Mouse (Mus musculus) right cerebral cortex, postnatal 4 days (tissue): ENCODE measurements around the gene Pspn.

Source experiments
- DNase-seq: peaks from one replicate; pipeline ENCODE4 v3.0.0-alpha.2; 2022

Pspn gene

DNA sequence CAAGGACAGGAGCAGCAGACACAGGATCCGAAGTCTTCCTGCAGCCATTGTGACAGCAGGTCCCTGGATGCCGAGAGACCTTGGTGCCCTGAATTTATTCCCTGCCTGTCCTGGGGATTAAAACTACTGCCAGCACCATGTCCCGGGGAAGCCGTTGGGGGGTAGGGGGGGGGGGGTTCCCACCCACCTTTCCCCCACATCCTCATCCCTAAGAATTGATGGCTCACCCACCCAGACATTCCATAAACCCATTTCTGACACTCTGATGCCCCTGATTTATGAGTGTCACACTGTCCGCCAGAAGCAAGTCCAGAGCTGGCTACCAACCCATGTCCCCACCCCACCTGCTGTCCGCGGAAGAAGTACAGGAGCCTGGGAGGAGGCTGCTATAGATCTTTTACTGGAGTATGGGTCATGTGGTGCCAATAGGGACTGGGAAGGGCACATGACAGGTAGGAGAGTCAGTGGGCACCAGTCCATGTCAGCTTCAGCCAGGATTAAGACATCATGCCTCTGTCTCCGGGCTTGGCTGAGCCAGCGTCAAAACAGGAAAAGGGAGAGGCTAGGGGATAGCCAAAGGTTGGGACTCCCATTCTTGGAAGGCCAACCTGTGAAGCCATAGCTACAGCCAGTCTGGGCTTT, at the start of gene Pspn:
Gene Pspn (minus strand): TSS at position 51 of the 642 bp plus-strand sequence.
- DNase-seq: no peak

DNA sequence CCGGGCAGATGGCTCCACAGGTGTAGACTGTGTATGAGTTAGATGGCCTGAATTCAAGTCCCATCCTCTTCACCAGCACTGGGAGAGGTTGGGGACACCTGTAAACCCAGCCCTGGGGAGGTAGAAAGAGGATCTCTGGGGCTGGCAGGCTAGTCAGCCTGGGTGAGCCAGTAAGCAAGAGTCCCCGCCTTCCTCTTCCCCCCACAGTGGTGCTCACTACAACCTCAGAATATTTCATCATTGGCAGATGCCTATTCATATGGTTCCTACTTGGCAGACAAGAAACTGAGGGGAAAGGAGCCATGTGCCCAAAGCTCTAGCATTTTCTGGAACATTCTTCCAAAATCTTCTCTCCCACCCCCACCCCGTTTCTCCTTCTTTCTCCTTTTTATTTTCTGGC, 49.0 kb upstream of the Pspn start:
- no peak for DNase-seq

DNA sequence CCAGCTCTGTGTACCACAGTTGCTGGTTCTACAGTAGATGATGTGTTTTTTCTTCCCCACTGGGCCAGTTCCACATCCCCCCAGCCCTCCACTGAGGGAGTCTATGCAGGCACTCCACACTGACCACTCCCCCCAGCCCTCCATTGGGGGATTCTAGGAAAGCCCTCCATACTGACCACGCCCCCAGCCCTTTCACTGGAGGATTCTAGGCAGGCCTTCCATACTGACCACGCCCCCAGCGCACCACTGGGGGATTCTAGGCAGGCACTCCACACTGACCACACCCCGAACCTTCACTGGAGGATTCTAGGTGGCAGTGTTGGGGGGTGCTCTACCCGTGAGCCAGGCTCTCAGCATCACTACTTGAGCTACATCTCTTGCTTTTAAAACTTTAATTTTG, 47.6 kb upstream of the Pspn start:
- no peak for DNase-seq

DNA sequence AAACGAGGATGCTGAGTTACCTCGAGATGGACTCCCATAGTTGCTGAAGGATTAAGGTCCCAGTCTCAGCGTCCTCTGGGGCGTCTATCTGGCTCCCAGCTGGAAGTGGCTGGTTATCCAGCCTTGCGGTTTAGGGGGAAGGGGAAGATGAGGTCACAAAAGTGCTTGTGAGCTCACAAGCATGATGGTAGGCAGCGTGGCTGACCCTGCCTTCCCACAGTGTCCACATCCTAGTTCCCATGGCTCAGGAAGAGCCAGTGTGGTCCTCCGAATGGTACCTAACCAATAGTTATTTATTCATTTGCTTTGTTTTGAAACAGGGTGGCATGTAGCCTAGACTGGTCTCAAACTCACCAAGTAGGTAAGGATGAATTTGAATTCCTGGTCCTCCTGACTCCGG, 41.7 kb upstream of the Pspn start, which contains the start of gene Slc25a41:
Gene Slc25a41 (minus strand): TSS at position 101 of the 400 bp plus-strand sequence.
- no peak for DNase-seq

DNA sequence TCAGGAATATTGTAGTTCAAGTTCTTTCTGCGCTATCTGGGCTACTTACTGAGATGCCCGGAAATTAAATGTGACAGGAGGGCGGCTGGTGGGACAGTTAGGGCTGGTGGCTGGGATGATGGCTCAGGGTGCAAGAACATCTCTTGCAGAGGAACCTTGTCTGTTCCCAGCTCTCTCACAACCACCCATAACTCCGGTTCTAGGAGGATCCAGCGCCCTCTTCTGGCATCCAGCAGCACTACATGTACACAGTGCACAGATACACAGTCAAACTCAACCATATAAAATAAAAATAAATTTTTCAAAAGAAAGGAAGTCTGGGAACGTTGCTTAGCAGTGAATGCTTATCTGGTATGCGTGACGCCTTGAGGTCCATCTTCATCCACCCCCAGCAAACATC, 39.2 kb upstream of the Pspn start:
- no peak for DNase-seq

DNA sequence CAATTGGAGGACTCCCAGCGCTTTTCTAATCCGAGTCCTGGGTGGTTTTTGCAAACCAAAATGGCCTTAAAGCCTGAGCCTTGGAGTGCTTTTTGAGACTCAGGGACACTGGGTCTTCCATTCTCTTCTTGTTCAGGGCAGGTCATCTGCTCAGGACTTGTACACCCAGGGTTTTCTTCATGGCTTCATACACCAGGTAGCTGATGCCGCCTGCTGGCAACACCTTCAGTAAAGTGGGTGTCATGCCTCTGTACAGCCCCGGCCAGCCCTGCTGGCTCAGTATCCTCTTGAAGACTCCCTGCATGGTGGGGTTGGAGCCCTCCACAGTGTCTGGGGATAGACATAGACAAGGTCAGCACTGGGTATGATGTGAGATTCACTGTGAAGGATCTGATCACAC, 33.0 kb upstream of the Pspn start:
- no peak for DNase-seq

DNA sequence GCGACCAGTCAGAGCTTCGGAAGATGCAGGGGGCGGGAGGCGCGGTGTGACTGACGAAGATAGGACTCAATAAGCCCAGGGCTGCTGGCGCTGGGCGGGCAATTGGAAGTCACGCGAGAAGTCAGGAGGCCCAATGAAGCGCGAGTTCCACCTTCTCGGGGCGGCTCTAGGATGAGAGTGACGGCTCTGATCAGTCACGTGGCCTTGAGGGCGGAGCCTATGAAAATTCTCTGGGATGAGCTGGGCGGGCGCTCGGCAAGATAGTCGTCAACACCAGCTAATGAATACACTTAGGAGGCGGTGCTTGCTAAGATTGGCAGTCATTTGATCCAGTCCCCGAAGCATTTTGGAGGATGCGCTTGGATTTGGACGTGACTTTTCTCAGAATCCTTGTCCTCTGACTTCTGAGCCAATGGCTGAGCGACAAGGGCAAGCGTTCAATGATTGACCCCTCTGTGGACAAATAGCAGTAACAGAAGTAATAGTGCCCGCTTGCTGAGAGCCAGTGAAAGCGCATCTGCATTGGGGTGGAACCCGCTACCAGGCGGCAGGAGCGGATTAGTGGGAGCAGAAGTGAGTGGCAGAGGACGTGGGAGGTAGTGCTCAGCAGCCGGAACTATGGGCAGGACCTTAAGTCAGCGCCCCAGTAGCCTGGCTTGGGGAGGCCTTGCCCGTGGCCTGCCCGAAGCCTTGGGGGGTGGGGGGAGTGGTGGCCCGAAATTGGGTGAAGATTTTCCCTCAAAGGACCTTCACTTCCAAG, 32.0 kb upstream of the Pspn start:
- DNase-seq: peak; percentile 95

DNA sequence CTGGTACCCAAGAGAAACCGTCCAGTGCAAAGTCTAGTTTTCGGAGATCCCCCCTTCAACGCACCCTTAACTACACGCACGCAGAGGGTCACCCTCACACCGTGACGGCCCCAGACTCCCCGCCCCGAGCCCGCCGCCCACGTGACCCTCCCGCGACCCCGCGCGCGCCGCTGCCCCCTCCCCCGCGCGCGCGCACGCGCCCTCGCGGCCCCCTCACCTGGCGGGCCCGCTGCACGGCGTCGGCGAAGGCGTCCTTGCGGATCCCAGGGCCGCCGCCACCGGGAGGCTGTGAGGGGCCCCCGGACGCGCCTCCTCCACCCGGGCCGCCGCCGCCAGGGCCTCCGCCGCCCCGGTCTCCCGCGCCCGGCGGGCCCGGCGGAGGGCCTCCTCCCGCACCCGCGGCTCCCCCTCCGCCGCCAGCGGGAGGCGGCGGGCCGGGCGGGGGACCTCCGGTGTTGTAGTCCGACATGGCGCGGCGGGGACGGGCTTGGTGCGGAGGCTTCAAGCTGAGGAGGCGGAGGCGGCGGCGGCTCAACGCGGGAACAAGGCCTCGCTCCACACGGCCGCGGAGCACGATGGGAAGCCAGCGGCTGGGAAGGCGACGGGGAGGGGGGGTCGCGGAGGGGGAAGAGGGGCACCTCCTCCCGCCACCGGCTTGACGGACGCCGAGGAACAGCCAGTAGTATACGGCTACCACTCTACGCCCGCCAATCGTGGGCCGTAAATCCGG, 31.3 kb upstream of the Pspn start, which contains the start of gene Khsrp:
Gene Khsrp (minus strand): TSS at position 592 of the 730 bp plus-strand sequence.
- peak; percentile 65 for DNase-seq

DNA sequence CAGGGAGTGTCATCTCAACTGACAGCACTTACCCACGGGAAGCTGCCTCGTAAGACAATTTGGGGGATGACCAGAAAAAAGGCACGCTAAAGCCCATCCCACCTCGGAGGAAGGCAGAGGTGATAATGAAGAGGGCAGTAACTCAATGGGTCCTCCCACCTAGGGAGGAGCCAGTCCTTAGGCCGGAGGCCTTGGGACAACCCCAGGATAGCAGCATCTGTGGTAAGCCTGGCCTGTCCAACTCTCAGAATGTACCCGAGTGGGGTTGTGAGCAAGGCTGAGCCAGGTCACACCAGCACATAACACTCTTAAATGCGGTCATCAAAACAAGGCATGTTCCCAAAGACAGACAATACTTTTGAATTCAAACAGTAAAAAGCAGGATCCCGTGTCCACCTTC, 29.9 kb upstream of the Pspn start:
- DNase-seq: no peak

DNA sequence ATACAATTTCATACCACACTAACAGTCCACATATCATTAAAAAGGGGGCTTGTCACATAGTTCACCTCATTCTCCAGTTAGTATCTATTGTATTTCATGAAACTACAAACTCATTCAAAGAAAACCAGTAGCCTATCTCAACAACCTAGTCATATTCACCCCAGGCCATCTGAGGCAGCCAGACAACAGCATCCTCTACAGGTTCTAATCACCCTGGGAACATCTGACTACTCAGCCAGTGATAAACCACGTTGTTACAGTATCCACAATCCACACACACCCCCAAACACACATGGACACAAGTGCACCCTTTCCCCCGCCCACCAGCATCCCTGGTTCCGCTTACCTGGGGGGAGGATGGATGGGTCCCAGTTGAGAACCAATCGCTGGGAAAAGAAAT, 27.7 kb upstream of the Pspn start:
- no peak for DNase-seq

DNA sequence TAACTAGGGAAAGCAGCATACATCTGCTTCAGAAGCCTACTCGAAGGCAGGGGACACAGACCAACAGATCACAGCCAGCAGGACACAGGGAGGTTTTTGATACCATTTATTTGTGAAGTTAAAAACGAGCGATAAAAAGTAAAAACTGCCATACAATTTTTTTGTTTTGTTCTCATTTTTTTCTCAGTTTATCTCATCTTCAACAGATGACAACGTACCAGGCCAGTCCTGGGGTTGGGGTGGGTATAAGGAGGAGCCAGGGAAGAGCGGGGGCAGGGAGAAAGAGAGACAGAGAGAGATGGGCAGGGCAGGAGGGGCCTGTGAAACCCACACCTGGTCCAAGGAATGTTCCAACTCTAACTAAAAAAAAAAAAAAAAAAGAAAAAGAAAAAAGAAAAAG, 21.1 kb upstream of the Pspn start:
- DNase-seq: no peak

DNA sequence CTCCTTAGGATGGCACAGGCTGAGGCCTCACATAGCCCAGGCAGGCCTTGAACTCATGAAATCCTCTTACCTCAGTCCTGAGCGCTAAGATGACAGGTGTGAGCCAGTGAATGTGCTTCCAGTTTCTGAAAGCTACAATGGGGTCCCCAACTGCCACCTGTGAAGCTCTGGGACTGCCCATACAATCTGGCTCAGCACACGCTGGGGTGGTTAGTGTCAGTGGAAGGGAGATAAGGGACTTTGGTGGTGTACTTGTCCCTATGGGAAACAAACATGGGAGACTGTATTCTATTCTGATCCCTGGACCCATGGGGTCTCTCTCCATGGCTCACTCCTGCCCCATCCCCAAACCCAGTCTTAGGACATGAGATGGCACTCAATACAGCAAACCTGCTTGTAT, 19.9 kb upstream of the Pspn start:
- DNase-seq: no peak

DNA sequence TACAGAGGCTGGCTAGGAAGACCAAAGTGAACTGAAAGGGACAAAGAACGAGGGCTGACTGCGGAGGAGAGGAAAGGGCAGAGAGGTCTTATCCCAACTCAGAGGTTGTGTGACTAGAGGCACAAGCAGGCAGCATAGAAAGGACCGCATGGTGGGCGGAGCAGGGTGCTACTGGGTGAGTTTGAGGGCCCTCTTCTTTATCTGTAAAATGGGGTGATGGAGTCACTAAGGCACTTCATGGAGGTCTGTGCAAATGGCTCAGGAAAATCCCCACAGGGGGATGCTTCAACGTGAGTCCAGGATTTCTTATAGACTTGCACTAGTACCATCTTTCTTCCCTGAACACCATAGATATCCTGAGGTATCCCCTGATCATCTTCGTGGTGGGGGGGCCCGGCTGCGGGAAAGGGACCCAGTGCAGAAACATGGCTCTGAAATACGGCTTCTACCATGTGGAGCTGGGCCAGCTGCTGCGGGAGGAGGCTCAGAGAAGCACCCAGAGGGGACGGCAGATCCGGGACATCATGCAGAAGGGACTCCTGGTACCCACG, 12.5 kb upstream of the Pspn start:
- DNase-seq: no peak

DNA sequence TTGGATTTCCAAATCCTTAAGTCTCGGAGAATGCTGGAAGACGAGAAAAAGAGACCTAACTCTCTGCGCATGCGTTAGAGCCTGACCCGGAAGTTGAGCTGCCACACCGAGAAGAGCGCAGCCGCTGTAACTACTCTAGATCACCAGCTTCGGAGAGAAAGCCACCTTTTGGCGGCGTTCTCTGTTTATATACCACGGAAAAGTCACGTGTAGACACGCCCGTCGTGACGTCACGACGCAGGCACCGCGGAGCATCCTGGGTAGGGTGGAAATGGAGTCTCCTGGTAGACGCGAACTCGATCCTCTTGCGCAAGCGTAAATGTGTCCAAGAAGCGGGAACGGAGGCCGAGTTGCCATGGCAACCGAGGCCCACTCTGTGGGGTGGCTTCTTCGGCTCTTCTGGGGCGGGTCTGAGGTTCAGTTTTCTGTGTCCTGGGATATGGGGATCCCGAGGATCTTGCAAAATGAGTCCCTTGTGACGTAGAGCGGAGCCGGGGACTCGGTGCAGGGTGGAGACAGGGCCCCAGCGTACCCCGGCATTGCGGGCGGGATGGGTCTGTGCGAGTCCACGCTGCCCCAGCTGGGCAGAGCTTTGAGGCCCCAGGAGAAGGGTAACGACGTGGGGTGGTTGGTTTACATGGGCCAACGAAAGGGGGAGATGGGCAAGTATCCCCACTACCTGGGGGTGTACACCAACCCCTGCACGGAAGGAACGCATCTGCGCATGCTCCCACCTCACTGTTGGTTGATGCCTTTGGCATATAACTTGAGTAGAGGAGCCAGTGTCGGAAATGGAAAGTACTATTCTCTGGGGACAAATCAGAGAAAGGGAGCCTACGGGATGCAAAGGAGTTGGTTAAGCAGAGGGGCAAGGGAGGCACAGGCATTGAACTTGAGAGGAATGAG, 11.7 kb upstream of the Pspn start, which contains the start of the genes Gtf2f1 and Gm17949:
Gene Gtf2f1 (minus strand): TSS at position 53 of the 906 bp plus-strand sequence.
Gene Gm17949 (plus strand): TSS at position 234 of the 906 bp plus-strand sequence.
- peak; percentile 94 for DNase-seq

DNA sequence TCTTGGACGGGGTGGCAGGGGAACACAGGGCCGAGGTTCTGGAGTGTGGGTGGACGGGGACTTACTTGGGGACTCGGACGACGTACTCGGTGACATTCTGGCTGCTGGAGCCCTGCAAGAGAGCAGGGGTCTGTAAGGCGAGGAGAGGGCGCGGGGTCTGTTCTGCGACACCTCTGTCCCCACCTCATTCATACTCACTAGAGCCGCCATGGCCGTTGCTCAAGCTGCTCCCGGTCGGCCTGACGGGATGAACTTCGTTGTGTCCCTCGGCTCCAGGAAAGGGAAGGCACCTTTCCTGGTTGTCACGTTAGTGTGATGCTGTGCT, 11.1 kb upstream of the Pspn start:
- DNase-seq: no peak

DNA sequence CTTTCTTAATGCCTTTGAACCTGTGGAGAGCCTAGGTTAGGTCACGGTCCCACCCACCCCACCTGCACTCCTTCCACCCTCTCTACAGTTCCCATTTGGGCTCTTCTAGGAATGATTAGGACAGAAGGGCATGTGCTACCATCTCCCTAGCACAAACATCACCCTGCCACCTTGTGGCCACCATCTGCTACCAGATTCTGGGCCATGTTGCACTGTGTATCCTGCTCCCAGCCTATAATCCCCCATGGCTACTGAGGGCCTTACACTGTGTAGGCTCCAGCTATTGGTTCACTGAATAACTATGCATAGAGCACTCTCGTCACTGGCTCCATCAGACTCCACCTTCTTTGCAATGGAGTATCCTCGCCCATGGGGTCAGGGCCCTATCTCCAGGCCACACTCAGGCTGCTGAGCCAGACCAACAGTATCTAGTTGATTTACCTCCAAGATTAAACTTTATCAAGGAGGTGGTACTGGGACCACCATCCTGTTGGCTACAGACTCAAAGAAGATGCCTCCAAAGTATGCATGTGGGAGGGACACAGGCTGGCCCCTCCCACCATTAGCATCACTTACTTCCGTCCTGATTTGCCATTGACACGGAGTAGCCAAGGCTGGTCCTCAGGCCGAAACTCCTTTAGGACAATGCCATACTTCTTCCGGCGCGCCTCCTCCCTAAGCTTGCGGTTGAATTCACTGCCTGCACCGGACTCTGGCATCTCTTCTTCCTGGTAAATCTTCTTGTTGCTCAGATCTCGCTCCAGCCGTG, 7.5 kb upstream of the Pspn start:
- no peak for DNase-seq

DNA sequence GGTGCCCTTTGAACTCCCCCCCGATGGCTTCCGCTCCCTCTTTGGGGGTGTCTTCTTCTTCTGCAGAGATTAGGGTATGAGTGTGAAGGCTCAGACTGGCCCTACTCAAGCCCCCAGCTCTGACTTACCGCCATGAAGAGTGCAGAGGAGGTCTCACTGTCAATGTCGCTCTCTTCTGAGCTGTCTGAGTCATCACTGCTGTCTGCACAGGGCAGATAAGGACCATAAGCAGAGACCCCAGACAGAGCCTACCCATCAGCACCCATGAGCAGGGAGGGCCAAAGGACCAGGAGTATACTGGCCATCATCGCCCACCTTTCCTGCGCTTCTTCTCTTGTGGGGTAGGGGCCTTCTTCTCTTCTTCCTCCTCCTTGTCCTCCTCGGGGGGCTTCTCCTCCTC, 4.2 kb upstream of the Pspn start:
- DNase-seq: no peak

DNA sequence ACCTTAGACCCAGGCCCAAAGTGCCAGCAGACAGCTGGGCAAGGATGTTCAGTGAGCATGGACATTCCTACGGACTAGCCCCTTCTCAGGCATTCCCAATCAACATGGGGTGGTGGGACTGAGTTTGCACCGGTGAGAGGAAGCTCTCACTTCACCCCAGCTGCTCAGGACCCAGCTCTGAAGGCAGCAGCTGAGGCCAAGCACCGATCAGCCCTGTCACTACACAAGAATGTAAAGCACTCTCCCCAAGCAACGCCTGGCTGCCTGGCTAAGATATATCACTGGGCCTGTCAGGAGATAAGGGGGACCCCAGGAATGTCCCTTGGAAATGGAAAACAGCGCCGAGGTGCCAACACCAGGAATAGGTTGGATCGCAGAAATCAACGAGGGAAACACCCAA, 1.4 kb upstream of the Pspn start:
- no peak for DNase-seq

DNA sequence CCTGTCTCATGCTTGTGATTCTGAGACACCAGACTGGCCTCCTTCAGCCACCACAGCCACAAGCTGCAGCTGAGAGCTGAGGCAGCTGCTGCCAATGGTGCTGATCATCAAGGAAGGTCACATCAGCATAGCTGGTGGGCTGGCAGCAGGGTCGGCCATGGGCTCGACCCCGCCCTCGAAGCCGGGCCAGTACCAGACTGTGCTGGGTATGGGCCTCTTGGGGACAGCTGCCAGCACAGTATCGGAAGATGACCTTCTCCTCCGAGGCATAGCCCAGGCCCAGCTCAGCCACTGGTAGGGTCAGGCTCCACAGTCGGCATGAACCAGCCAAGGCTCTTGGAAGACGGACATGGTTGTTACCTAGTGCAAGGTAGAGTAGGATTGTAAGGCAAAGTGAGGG, 404 bp downstream of the Pspn start:
- DNase-seq: no peak

DNA sequence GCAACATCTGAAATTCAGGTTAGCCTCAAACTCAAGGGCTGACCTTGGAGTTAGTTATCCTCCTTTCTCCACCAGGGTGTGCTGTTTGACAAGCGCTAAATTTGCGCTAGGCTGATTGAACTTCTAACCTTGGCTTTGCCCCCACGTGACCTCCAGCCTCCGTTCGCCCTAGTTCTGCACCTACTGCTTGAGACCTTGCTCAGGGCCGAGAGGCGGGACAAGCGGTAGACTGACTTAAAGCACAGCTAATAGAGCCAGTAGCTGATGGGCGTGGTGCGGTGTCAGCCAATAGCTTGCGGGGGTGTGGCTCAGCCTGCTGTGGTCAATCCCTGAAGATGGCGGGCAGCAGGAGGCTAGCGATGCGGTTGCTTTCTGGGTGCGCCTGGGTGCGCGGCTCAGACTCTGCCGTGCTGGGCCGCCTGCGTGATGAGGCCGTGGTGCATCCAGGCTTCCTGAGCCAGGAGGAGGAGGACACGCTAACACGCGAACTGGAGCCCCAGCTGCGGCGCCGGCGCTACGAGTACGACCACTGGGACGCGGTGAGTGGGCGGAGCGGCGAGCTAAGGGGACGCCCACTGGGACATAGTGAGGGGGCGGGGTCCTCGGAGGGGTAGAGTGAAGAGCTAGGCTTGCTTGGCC, 2.7 kb downstream of the Pspn start, which contains the start of gene Alkbh7:
Gene Alkbh7 (plus strand): TSS at position 311 of the 639 bp plus-strand sequence.
- DNase-seq: peak; percentile 82

DNA sequence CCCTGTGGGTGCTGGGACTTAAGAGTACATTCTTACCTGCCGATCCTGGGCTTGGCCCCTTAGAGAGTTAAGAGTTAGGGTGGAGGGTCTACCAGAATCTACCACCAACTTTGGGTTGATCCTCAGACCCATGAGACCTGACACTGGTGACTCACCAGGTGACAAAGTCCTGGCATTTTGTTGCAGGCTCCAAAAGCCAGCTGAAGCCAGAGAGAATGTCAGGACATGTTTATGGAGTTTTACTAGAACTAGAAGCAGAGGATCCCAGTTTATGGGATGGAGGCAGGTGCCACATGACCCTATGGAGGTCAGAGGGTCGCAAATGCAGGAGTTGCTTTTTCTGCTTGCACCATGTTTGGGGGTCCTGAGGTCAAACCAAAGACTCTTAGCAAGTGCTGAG, 3.3 kb downstream of the Pspn start:
- no peak for DNase-seq
